Mouse (Mus musculus): ENCODE measurements around the gene Zscan5b.
"Not testable (repeated sequence)": the region's sequence is repeated elsewhere in the genome, so short reads cannot be mapped to it uniquely, and the experiment has no call there.

The Zscan5b gene

DNA sequence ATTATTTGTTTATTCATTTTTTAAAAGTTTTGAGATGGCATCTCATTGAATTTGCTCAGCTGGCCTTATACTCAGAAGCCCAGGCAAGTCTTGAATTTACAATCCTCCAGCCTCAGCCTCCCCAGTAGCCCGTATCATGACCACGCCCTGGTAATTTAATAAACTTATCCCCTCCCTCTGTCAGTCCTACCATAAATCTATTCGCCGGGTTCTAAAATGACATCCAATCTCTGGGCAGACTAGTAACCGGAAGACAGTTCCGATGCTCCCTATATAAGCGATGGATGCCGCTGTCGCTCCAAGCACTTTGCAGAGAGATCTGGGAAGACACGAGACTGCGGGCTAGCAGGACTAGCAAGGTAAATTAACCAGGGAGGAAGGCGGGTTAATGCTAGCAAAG is at the start of gene Zscan5b:
Gene Zscan5b (plus strand): TSS at position 301 of the 400 bp plus-strand sequence.
- DNase-seq (ENCODE audit: low read depth, low spot score), result no peak

DNA sequence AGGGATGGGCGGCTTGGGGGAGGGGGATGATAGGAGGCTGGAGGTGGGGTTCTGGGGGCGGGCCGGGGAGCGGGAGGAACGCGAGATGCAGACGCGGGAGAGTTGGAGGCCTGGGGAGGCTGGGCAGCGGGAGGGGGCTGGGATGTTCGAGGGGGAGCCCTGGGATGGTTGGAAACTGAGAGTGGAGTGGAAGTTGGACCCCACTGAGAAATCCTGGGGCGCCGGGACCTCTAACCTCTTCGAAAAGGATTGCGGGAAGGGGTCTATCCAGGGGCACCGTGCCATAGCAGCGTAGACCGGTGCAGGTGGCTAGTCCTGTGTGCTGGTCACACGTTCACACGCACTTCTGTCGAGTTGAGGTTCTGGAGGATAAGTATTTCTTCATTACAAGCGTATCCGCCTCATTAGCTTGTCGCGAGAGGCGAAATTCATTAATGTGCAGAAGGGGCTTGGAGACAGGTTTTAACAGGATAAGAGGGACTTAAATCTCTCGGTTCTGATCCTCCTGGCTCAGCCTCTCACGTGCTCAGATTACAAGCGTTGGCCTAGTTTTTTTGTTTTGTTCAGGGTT is 49.3 kb upstream of the Zscan5b start:
- DNase-seq (ENCODE audit: low read depth, low spot score), result peak; percentile 79

DNA sequence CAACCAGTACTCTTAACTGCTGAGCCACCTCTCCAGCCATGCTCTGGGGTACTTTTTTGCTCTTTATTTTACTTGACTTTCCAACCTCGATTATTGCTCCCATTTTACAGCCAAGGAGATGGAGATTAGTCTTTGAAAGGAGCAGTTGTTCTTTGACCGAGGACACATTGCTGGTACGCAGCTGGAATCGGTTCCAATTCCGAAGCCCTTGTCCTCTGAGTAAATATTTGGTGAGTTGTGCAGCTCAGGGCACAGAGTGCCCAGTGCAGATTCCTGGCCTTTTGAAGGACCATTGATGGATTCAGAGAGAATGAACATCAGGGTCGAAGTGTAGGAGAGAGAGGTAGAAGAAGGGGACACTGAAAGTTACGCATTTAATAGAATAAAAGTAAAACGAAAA is 48.2 kb upstream of the Zscan5b start:
- no peak for DNase-seq (ENCODE audit: low read depth, low spot score)

DNA sequence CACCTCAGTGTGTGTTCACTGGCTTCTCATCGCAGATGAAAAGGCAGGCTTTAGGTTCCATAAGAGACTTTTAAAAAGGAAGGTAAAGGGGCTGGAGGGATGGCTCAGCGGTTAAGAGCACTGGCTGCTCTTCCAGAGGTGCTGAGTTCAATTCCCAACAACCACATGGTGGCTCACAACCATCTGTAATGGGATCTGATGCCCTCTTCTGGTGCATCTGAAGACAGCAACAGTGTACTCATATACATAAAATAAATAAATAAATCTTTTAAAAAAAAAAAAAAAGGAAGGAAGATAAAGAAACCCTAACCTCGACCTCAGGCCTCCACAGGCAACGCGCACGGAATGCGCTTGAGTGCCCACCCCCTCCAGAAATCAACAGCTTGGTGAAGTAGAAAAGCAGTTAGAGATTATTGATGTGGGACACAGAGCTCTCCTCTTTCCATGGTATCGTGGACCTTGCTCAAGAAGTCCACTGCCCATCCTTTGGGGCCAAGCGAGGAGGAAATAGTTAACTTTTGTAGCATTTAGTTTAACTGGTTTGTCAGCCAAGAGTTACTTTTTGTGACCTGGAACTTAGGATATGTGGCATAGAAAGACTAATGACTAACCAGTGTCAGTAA is 47.6 kb upstream of the Zscan5b start:
- DNase-seq (ENCODE audit: low read depth, low spot score), result not testable (repeated sequence)

DNA sequence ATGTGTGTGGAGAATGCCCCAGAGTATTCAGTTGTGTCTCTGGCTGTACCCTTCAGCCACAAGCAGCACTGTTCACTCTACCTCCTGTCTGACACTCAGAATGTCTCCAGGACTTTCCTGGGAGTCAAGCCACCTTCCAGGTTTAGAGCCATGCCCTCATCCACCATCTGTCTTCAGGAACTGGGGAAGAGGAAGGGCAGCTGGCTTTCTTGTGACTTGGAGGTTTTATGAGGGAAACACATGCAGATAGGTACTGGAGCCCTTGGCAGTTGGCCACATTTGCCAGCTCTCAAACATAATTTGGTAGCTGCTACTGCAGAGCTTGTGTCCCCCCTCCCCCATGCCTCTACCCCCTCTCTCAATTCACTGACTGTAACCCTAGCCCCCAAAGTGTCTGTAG is 43.1 kb upstream of the Zscan5b start:
- no peak for DNase-seq (ENCODE audit: low read depth, low spot score)

DNA sequence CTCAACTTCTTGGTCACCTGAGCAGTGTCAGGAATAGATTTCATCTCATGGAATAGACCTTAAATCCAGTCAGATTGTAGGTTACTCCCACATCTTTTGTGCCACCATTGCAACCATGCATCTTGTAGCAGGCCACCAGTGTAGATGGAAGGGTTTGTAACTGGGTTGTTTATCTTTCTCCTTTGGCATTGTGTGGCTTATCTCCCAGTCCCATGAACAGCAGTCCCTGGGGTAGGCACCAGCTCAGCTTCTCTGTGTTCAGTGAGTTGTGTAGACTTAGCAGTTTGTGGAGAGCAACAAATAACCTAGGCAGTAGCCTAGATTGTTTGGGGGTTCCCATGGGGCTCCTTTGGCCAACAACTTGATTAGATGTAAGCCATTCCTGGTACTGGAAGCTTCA is 39.2 kb upstream of the Zscan5b start:
- no peak for DNase-seq (ENCODE audit: low read depth, low spot score)

DNA sequence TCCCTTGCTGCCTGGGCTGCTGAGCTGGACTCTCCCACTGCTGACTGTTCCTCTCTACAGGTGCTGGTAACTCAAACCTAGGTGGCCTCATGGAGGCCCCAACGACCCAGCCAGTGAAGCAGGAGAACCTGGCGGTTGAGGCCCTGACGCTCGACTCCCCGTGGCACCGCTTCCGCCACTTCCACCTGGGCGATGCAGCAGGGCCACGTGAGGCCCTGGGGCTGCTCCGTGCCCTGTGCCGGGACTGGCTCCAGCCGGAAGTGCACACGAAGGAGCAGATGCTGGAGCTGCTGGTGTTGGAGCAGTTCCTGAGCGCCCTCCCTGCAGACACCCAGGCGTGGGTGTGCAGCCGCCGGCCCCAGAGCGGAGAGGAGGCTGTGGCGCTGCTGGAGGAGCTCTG is 38.3 kb upstream of the Zscan5b start:
- no peak for DNase-seq (ENCODE audit: low read depth, low spot score)

DNA sequence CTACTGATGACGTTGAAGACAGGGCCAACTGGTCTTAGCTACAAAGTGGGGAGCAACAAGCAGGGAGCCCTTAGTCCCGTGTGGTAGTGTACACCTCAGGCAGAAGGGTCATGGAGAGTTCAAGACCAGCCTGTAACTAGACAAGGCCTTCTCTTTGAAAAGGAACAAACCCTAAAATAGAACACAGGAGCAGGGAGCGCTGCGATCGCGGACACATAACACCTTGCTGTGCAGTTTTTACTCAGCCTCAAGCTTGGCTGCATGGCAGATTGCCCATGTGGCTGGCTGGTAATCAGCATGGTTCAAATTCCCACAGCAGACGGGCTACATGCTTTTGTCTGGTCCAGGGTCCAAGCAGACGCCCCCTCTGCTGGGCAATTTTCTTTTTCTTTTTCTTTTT is 37.6 kb upstream of the Zscan5b start:
- no peak for DNase-seq (ENCODE audit: low read depth, low spot score)

DNA sequence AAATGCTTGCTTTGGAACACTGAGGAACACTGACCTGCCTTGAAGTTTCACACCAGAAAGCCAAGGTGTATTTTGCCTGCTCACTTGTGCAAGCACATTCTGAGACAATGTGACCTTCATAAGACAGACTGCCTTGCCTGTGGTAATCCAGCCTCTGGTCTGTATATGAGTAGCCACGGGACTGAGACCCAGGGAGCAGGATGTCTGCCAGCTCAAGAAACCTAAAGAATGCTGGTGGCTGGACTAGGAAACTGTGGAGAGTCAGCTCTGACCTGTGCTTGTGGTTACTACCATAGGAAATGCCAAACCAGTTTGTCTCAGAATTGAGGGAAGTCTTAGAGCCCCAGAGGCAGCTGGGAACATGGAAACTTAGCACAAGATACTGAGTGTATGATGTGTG is 36.7 kb upstream of the Zscan5b start:
- DNase-seq (ENCODE audit: low read depth, low spot score), result no peak

DNA sequence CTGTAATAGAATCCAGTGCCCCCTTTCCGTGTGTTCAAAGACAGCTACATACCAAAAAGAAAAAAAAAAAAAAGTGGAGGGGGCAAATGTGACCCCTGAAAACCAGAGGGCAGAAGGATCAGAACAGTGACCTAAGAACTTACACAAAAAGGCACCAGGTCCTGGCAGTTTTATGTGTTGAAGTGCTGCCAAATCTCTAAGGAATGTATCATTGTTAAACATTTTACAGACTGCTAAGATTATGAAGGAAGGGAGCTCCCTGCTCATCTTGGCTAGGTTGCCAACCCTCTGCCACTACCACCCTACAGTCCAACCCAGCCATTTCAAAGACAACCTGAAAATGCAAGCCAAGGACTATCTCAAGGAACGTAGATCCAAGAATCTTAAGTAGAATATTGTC is 35.9 kb upstream of the Zscan5b start:
- no peak for DNase-seq (ENCODE audit: low read depth, low spot score)

DNA sequence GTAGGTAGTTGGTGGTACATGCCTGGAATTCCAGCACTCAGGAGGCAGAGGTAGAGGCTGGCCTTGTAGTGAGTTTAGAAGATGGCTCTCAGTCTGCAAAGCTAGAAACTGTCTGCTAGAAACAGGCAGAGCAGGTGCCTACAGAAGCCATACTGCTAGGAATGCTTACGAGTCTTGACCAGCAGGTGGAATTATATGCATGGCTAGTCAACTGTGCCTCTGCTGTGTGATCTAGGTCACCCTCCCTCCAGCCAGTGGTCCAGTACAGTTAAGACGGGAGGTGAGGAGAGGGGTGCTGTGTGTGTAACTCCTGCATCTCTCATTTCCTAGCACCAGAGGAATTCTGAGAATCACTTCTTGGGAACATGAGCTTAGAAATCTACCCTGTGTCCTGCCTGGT is 35.3 kb upstream of the Zscan5b start:
- DNase-seq (ENCODE audit: low read depth, low spot score), result no peak

DNA sequence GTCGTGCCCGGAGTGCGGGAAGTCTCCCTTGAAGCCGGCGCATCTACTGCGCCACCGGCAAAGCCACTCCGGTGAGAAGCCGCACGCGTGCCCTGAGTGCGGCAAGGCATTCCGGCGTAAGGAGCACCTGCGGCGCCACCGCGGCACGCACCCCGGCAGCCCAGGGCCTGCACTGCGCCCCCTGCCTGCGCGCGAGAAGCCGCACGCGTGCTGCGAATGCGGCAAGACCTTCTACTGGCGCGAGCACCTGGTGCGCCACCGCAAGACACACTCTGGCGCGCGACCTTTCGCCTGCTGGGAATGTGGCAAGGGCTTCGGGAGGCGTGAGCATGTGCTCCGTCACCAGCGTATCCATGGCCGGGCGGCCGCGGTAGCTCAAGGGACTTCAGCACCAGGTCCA is 32.5 kb upstream of the Zscan5b start:
- DNase-seq (ENCODE audit: low read depth, low spot score), result no peak

DNA sequence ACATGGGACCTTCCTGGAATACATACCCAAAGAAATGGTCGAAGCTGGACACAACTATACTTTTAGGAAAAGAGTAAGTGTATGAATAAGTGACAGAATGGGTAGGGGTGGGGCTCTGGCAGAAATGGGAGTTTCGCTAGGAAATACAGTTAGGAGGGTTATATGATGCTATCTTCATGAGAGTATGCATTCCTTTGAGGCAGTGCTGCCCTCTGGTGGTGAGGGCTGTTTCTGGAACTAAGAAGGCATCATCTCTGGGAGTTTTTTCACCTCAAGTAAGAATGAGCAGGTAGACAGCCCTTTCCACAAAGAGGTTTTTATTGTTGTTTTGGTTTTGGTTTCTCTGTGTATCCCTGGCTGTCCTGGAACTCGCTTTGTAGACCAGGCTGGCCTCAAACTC is 30.7 kb upstream of the Zscan5b start:
- peak; percentile 75 for DNase-seq (ENCODE audit: low read depth, low spot score)

DNA sequence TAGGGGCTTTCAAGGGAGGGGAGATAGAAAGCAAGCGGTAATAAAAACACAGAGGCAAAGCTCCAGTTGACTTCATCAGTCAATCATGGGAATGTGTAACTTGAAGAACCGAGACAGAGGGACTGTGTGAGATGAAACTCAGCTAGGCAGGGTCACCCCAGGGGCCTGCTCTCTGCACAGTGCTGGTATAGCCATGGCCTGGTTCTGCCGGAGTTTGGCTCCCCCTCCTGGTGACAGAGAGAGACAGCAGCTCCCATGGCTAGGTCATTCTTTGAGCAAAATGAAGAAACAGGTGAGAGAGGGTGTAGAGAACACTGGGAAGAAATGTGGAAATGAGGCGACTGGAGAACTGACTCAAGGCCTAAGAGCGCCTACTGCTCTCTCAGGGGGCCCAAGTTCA is 27.9 kb upstream of the Zscan5b start:
- DNase-seq (ENCODE audit: low read depth, low spot score), result peak; percentile 68

DNA sequence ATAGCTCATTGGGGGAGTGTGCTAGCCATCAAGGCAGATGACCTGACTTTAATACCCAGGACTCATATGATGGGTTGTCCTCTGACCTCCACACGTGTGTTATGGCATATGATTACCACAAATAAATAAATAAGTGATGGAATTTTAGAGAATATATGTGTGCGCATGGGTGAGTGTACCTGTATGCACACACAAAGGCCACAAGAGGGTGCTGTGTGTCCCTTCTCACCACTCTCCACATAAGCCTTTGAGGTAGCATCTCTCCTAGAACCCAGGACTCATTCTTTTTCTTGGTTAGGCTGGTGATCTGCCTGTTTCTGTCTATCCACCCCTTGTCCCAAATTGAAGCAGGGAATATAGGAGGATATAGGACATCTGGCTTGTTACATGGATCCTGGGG is 26.3 kb upstream of the Zscan5b start:
- DNase-seq (ENCODE audit: low read depth, low spot score), result no peak

DNA sequence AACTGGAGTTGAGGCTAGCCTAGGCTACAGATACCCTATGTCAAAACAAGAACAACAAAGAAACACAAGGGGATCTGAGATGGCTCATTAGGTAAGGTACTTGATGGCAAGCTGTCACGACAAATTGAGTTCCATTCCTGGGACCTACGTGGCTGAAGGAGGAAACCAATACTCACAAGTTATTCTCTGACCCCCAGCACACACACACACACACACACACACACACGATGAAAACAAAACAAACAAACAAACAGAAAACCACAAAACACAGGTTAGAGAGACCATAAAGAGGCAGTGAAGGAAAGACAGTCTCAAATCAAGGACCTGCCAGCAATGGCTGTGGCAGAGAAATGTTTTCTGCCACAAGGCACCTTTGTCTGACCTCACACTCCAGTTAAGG is 25.3 kb upstream of the Zscan5b start, which contains the start of gene Galp:
Gene Galp (plus strand): TSS at position 301 of the 400 bp plus-strand sequence.
- DNase-seq (ENCODE audit: low read depth, low spot score), result no peak

DNA sequence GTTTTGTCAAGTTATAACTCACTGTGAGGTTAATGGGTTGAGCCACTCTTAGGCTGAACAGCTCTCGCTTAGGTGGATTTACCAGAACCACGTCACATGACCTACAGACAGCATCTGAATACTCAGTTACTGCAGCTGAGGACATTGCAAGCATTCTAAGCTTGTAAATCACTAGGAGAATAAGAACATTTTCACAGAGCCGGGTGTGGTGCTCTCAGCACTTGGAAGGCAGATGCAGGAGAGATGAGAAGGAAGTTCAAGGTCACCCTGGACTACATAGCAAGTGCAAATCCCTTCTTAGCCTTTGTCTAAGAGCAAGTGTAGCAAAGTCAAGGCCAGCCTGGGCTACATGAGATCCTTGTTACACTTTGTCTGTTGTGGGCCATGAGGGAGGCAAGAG is 17.9 kb upstream of the Zscan5b start:
- no peak for DNase-seq (ENCODE audit: low read depth, low spot score)

DNA sequence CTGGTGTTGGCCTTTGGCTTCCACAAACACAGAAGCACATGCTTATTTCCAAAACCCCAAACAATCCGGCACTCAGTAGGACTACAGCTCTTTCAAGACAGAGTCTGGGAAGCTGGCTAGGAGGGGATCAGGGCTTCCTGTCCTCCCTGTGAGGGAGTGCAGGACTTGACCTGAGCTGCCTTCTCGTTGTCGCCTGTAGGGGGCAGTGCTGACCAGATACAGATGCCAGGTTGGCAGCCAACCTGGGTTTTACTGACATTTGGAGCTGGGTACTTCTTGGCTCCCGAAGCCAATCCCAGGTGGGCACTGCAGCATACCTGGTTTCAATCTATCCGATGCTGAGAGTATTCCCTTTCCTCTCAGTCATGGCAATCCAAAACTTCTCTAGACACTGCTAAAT is 8.9 kb upstream of the Zscan5b start:
- no peak for DNase-seq (ENCODE audit: low read depth, low spot score)

DNA sequence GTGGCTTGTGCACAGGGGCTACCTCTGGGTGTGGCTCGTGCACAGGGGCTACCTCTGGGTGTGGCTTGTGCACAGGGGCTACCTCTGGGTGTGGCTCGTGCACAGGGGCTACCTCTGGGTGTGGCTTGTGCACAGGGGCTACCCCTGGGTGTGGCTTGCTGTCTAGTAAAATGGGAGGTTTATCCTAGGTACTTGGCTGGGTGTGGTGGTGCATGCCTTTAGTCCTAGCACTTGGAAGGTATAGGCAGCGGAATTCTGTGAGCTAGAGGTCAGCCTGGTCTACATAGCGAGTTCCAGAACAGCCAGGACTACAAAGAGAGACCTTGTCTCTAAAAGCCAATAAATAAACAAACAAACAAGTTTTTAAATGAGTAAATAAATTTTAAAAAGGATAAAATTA is 7.4 kb upstream of the Zscan5b start:
- DNase-seq (ENCODE audit: low read depth, low spot score), result not testable (repeated sequence)

DNA sequence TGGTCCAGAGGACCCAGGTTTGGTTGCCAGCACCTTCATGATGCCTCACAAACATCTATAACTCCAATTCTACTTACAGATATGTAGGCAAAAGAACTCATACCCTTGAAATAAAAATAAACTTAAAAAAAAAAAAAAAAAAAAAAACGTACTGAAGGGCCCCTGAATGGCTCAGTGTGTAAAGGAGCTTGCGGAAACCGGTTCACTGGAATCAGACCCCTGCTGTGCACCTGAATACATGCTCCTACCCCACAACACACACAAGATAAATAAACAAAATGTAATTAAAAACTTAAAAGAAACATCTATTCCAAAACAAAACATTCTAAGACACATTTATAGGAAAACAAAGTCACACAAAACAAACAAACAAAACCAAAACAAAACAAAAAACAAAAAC is 1.9 kb upstream of the Zscan5b start:
- no peak for DNase-seq (ENCODE audit: low read depth, low spot score)

DNA sequence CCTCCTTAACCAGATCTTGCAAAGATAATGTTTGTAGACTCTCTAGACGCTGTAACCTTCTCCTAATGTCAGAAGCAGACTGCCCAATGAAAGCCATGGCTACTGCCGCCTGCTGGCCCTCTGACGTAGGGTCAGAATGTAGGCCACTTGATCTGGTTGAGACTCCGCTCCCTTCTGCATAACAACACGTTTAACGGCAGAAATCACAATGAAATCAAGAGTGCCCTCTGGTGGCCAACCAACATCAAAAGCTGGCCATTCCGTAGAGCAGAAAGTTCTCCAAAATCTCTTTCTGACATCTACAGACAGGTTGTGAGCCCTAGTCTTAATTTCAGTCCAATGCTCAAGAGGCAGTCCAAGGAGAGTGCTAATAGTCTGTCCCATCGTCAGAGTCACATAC is 6.4 kb downstream of the Zscan5b start:
- peak; percentile 23 for DNase-seq (ENCODE audit: low read depth, low spot score)

DNA sequence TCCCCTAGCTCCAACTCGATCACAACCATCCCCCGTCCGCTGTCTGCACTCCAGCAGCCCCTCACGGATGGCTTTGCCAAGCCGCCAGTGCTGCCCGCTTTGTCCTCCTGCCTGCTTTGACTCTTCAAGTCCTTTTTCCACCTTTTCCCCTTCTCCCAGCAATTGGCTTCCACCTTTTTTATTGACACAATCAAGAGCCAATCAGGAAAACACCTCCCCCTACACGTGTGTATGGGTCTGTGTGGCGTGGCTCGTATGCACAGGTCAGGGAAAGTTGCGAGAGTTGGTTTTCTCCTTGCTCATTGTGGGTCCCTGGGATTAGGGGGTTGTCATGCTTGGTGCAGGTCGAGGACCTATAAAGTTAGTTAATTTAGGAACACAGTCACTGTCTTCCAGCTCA is 17.7 kb downstream of the Zscan5b start:
- DNase-seq (ENCODE audit: low read depth, low spot score), result no peak

DNA sequence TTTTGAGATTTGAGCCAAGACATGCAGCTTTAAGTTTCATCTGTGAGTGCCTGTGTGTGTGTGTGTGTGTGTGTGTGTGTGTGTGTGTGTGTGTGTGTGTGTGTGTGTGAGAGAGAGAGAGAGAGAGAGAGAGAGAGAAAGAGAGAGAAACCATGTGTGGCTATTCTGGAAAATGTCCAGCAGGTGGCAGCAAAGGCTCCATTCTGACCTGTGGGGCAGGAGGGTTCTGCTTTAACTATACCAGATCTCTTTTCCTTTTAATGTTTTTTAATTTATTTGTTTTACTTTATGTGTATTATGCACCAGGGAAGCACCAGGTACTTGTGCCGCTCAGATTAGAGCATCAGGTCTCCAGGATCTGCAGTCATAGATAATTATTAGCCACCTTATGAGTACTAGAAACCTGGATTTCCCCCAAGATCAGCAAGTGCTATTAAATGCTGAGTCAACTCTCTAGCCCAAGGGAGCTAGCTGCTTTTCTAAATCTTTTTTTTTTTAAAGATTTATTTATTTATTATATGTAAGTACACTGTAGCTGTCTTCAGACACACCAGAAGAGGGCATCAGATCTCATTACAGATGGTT is 18.9 kb downstream of the Zscan5b start:
- peak; percentile 38 for DNase-seq (ENCODE audit: low read depth, low spot score)
